Mouse (Mus musculus) midbrain, embryonic 10.5 days (tissue): ENCODE measurements around the gene Fam98c. TPM values are rescaled to one million over a fixed set of nuclear protein-coding genes. Genes with fewer than 3 reads are reported as not detected.
"Not testable (repeated sequence)": the region's sequence is repeated elsewhere in the genome, so short reads cannot be mapped to it uniquely, and the experiment has no call there.

Experiments
- DNase-seq: peaks from one replicate; pipeline ENCODE4 v3.0.0-alpha.2; 2017; ENCODE audit warnings: low spot score
- H3K27ac ChIP-seq: fragments of 300-500 bp; sonication (generic); replicated peaks from 2 replicates; pipeline ENCODE4 v1.5.1; 2016; ENCODE audit warnings: mild to moderate bottlenecking
- H3K27me3 ChIP-seq: fragments of 300-500 bp; sonication (generic); 2 replicates; pipeline ENCODE4 v1.6.1; 2016; ENCODE audit warnings: low read depth, mild to moderate bottlenecking; ENCODE audit not compliant: poor library complexity, severe bottlenecking
- H3K36me3 ChIP-seq: fragments of 300-500 bp; sonication (generic); 2 replicates; pipeline ENCODE4 v1.6.1; 2016; ENCODE audit warnings: mild to moderate bottlenecking, moderate library complexity
- H3K4me1 ChIP-seq: fragments of 300-500 bp; sonication (generic); 2 replicates; pipeline ENCODE4 v1.6.1; 2016
- H3K4me3 ChIP-seq: fragments of 300-500 bp; sonication (generic); 2 replicates; pipeline ENCODE4 v1.5.1; 2016; ENCODE audit warnings: mild to moderate bottlenecking, moderate library complexity
- H3K9me3 ChIP-seq: fragments of 300-500 bp; sonication (generic); replicated peaks from 2 replicates; pipeline ENCODE4 v1.6.1; 2016; ENCODE audit warnings: mild to moderate bottlenecking
- WGBS: fragments of 180-500 bp; shearing (Covaris S2); methylation state at CpG from one replicate; pipeline ENCODE4 v1.1.7; 2016; 5-methylcytosine and 5-hydroxymethylcytosine counted together
- polyA plus RNA-seq: library from polyadenylated mRNA; unstranded; fragments of >200 nt; fragmentation: Nextera tagmentation; extraction: Ambion mirVana; gene quantifications from 2 replicates; pipeline ENCODE4 v1.2.1, GENCODE M21; 2016

Fam98c gene
- polyA plus RNA-seq, 1 experiment from 2014 or later = 13.7 TPM

DNA sequence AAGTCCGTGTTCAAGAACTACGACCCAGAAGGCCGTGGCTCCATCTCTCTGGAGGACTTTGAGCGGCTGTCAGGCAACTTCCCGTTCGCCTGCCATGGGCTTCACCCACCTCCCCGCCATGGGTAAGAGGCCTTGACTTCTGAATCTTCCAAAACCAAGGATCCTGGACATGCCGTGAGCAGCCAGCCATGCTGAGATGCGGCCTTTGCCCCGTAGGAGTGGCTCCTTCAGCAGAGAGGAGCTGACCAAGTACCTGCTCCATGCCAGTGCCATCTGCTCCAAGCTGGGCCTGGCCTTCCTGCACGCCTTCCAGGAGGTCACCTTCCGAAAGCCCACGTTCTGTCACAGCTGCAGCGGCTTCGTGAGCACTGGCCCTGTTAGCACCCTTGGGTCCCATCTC is 7.3 kb downstream of the Fam98c start:
- peaks cover 2% of the 10 kb centered on the region; the same call in 1 of the 2 replicates for H3K9me3 ChIP-seq
- no peaks in the 10 kb centered on the region for H3K27me3 ChIP-seq
- 89% methylated on average over 15 of the region's 15 CpGs for WGBS
- H3K36me3 ChIP-seq = peaks cover 3% of the 10 kb centered on the region; the same call in 1 of the 2 replicates
- no peak overlapping the region for H3K4me3 ChIP-seq
- no peak overlapping the region for H3K27ac ChIP-seq
- no peak for DNase-seq
- H3K4me1 ChIP-seq = peaks cover 6% of the 10 kb centered on the region; the same call in 1 of the 2 replicates

- 89% methylated on average over 7 of the region's 7 CpGs for WGBS
- H3K4me1 ChIP-seq = peaks cover 6% of the 10 kb centered on the region; the same call in 1 of the 2 replicates
- no peaks in the 10 kb centered on the region for H3K27me3 ChIP-seq
- no peak for DNase-seq
- H3K4me3 ChIP-seq = no peak overlapping the region
- no peaks in the 10 kb centered on the region for H3K36me3 ChIP-seq
- H3K27ac ChIP-seq = no peak overlapping the region
- no peaks in the 10 kb centered on the region for H3K9me3 ChIP-seq
Measured at GRCm38 (mm10) chr7:29146625-29147367, 9.2 kb downstream of the Fam98c start.

GRCm38 (mm10) chr7:29144006-29144405 is 12.0 kb downstream of the Fam98c start:
- no peak for DNase-seq
- Histone ChIP-seq H3K4me3 (no peak overlapping the region), H3K27ac (no peak overlapping the region), H3K36me3 (no peaks in the 10 kb centered on the region), H3K4me1 (peaks cover 6% of the 10 kb centered on the region; the same call in 1 of the 2 replicates), H3K27me3 (no peaks in the 10 kb centered on the region), H3K9me3 (no peaks in the 10 kb centered on the region)
- 89% methylated on average over 4 of the region's 4 CpGs for WGBS

GRCm38 (mm10) chr7:29141416-29141815 is 14.6 kb downstream of the Fam98c start:
- WGBS = 85% methylated on average over 8 of the region's 8 CpGs
- Histone ChIP-seq H3K27me3 (peaks cover 3% of the 10 kb centered on the region), H3K4me1 (no peaks in the 10 kb centered on the region), H3K4me3 (no peak overlapping the region), H3K27ac (no peak overlapping the region), H3K36me3 (no peaks in the 10 kb centered on the region), H3K9me3 (no peaks in the 10 kb centered on the region)
- DNase-seq = no peak

DNA sequence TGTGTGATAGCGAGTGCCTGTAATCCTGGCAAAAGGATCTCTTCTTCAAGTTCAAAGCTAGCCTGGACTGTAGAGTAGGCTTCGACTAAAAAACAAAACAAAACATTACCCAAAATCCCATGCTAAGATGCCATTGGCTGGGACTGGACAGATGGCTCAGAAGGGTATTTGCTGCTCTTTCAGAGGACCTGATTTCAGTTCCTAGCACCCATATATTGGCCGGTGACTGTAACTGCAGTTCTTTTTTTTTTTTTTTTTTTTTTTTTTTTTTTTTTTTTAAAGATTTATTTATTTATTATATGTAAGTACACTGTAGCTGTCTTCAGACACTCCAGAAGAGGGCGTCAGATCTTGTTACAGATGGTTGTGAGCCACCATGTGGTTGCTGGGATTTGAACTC is 16.8 kb downstream of the Fam98c start:
- DNase-seq, H3K9me3 ChIP-seq, H3K27ac ChIP-seq, H3K36me3 ChIP-seq, H3K4me3 ChIP-seq: not testable (repeated sequence)
- Histone ChIP-seq H3K27me3 (peaks cover 23% of the 10 kb centered on the region), H3K4me1 (peaks cover 13% of the 10 kb centered on the region)
- 87% methylated on average over 3 of the region's 4 CpGs for WGBS

DNA sequence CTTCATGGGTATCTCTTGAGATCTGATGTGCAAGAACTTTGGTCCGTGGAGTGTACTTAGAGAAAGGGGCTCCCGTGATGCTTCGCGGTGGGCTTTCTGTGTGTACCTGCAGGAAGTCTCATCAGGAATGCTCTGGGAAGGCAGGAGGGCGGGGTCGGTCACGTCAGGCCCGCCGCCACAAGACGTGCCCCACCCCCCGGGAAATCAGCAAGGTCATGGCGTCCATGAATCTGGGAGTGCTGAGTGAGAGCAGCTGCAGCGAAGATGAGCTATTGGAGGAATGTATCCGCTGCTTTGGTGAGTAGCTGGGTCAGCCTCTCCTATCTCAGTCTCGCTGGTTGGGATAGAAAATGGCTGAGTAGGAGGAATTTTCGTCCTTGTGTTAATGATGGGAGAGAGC is 18.6 kb downstream of the Fam98c start:
- H3K27ac ChIP-seq = no peak overlapping the region
- no peaks in the 10 kb centered on the region for H3K9me3 ChIP-seq
- 47% methylated on average over 16 of the region's 16 CpGs for WGBS
- no peak overlapping the region for H3K4me3 ChIP-seq
- H3K36me3 ChIP-seq = no peaks in the 10 kb centered on the region
- H3K27me3 ChIP-seq = peaks cover 30% of the 10 kb centered on the region
- H3K4me1 ChIP-seq = peaks cover 14% of the 10 kb centered on the region
- DNase-seq = no peak

GRCm38 (mm10) chr7:29134693-29135386 is 21.2 kb downstream of the Fam98c start, which contains the start of gene Rasgrp4:
Rasgrp4 (plus strand) TSS chr7:29134851.
- H3K4me3 ChIP-seq = peak within 1 kb of the TSS; percentile 51
- peak; percentile 32 for DNase-seq
- H3K4me1 ChIP-seq = peaks cover 14% of the 10 kb centered on the region
- peaks cover 30% of the 10 kb centered on the region for H3K27me3 ChIP-seq
- 2% methylated on average over 12 of the region's 20 CpGs for WGBS
- H3K27ac ChIP-seq = peak within 1 kb of the TSS; percentile 50; the same call in 1 of the 2 replicates
- no peaks in the 10 kb centered on the region for H3K9me3 ChIP-seq
- no peaks in the 10 kb centered on the region for H3K36me3 ChIP-seq

DNA sequence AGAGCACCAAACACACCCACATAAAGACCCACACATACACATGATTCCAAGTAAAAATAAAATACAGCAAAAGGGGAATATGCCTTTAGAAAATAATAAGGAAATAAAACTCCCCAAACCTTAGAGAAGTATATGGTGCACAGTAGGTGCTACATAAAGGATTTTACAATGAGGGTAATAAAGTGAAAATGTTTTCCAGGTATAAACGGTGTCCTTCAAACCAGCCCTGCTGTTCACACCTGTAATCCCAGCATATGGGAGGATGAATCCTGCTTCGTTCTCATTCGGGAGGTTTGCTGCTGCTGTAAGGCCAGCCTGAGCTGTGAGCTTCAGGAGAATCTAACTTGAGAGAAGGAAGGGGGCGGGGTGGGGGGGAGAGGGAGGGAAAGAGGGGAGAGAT is 21.8 kb downstream of the Fam98c start:
- Histone ChIP-seq H3K27ac (no peak overlapping the region; the same call in 1 of the 2 replicates), H3K9me3 (no peaks in the 10 kb centered on the region), H3K4me3 (peak overlapping the region; percentile 51), H3K4me1 (peaks cover 14% of the 10 kb centered on the region), H3K36me3 (no peaks in the 10 kb centered on the region), H3K27me3 (peaks cover 30% of the 10 kb centered on the region)
- 8% methylated on average over 4 of the region's 4 CpGs for WGBS
- DNase-seq = no peak

DNA sequence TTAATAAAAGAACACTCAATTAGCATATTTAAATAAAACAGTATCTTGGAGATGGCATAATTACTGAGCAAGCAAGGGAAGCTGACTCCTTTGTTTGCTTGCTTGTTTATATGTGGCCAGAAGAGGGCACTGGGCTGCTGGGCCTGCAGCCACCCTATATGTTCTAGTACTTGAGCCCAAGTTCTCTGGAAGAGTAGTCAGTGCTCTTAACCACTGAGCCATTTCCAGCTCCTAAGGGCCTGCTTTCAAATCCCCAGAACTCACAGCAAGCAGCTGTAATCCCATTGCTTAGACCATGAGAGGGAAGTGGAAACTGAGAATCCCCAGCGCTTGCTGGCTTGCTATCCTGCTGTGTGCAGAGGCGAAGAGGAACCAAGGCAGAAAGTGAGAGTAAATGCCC is 27.3 kb downstream of the Fam98c start:
- Histone ChIP-seq H3K9me3 (no peaks in the 10 kb centered on the region), H3K27me3 (peaks cover 21% of the 10 kb centered on the region), H3K36me3 (no peaks in the 10 kb centered on the region), H3K27ac (no peak overlapping the region), H3K4me1 (peaks cover 17% of the 10 kb centered on the region), H3K4me3 (no peak overlapping the region)
- DNase-seq = no peak
- WGBS = 35% methylated on average over 2 of the region's 2 CpGs

DNA sequence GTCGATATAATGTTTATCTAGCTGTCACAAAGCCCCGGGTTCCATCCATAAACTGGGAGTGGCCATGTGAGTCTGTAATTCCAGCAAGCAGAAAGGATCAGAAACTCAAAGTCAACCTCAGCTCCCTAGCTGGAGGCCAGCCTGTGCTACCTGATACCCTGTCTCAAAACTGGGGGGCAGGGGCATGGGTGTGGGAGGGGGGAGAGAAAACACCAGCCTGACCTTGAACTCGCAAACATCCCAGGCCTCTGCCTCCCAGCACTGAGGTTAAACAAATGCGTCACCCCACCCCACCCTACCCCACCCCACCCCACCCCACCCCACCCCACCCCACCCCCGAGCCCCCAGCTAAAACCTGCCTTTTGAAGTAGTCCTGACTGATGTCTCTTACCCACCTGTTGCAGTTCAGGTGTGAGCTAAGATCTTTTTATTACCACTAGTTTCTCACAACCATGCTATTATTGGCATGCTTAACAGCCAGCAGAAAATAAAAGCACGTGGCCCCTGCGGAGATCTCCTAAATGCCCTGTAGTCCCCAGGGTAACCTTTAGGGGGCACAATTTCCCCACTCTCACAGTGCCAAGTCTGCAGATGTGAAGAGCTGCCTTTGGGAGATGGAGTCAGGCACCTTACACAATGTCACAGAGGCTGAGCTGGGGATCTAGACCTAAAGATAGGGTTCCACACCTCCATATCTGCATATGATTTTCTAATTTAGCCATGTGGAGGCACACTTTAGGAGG is 29.7 kb downstream of the Fam98c start:
- Histone ChIP-seq H3K27me3 (peaks cover 23% of the 10 kb centered on the region), H3K4me1 (peaks cover 19% of the 10 kb centered on the region), H3K4me3 (no peak overlapping the region), H3K27ac (no peak overlapping the region), H3K9me3 (no peaks in the 10 kb centered on the region), H3K36me3 (no peaks in the 10 kb centered on the region)
- DNase-seq = peak; percentile 56
- WGBS = 35% methylated on average over 7 of the region's 7 CpGs

GRCm38 (mm10) chr7:29124970-29125369 is 31.1 kb downstream of the Fam98c start, which contains the start of gene Ryr1:
Ryr1 (minus strand) TSS chr7:29125179.
- Histone ChIP-seq H3K9me3 (no peaks in the 10 kb centered on the region), H3K4me3 (peak within 1 kb of the TSS; percentile 60), H3K36me3 (no peaks in the 10 kb centered on the region), H3K4me1 (peaks cover 19% of the 10 kb centered on the region), H3K27me3 (peaks cover 23% of the 10 kb centered on the region), H3K27ac (peak within 1 kb of the TSS; percentile 70; the same call in 1 of the 2 replicates)
- 0% methylated on average over 16 of the region's 16 CpGs for WGBS
- DNase-seq = peak; percentile 71

GRCm38 (mm10) chr7:29123531-29124358 is 32.3 kb downstream of the Fam98c start:
- Histone ChIP-seq H3K27ac (no peak overlapping the region), H3K4me3 (peak overlapping the region; percentile 60; the same call in 1 of the 2 replicates), H3K9me3 (no peaks in the 10 kb centered on the region), H3K4me1 (peaks cover 19% of the 10 kb centered on the region), H3K27me3 (peaks cover 28% of the 10 kb centered on the region), H3K36me3 (no peaks in the 10 kb centered on the region)
- 52% methylated on average over 5 of the region's 5 CpGs for WGBS
- no peak for DNase-seq
